8 mouse cellular contexts compared by ENCODE assay signal in genomic region chr10:66919953-66920760, GRCm38 (mm10).
DNase-seq lines count a peak whose midpoint lies in the region; ATAC-seq and TF ChIP-seq lines count a peak whose summit lies in the region.

No protein-coding gene starts in this region.

- peak; percentile 59 for ATAC-seq in Patski
- ATAC-seq in hindbrain, embryonic 11.5 days (ENCODE audit: low FRiP score) = peak; percentile 86
- peak; percentile 64 for ATAC-seq in lung, embryonic 16.5 days (ENCODE audit: low read depth)

- no peaks in the 10 kb centered on the region for H3K36me3 ChIP-seq in hindbrain, embryonic 11.5 days (ENCODE audit: control insufficient read depth, insufficient read depth, low read length)
- H3K36me3 ChIP-seq in lung, embryonic 16.5 days (ENCODE audit: control insufficient read depth, insufficient read depth, low read length) = no peaks in the 10 kb centered on the region

- TF ChIP-seq CTCF in Patski (IDR thresholded peaks at IDR 0.05) = no peak

- peaks cover 8% of the 10 kb centered on the region for H3K4me1 ChIP-seq in hindbrain, embryonic 11.5 days (replicated peaks; ENCODE audit: control insufficient read depth, insufficient read depth, low read length)
- peaks cover 22% of the 10 kb centered on the region for H3K4me1 ChIP-seq in lung, embryonic 16.5 days (replicated peaks; ENCODE audit: control insufficient read depth, insufficient read depth, low read length)

- DNase-seq in Patski (ENCODE audit: low read depth, low spot score) = peak; percentile 81
- DNase-seq in cerebellum, adult 9-11 months = peak; percentile 76
- DNase-seq in frontal cortex, postnatal 14 days (ENCODE audit: low spot score in 2 of 2) = peak; percentile 80 to 81
- DNase-seq in hindbrain, embryonic 11.5 days (ENCODE audit: low spot score) = peak; percentile 87
- DNase-seq in layer of hippocampus, postnatal 10 days (ENCODE audit: low spot score in 2 of 2) = peak; percentile 88
- DNase-seq in ovary, postnatal 10 days (ENCODE audit: low spot score) = peak; percentile 84
- DNase-seq in urinary bladder, postnatal 25 days (ENCODE audit: low spot score) = peak; percentile 76

- in situ Hi-C loops in Patski (cut with MboI; ENCODE audit: low pct_unique_long_range_greater_than_20kb) = loop anchor here (5.0 to 25.0 kb wide), 3 partner anchors 82 to 817 kb away; partner anchors contain the start of gene Ado

- CTCF ChIA-PET in Patski (lab: Charles Lee) = interaction anchor here (1.5 kb wide), 1 partner anchor 26 kb away, joined by 4 read pairs; no protein-coding TSS in a partner anchor

- 2% methylated on average over 13 of the region's 14 CpGs for WGBS in hindbrain, embryonic 11.5 days
- 1% methylated on average over 13 of the region's 14 CpGs for WGBS in lung, embryonic 16.5 days

- H3K27me3 ChIP-seq in Patski = no peaks in the 10 kb centered on the region
- H3K27me3 ChIP-seq in hindbrain, embryonic 11.5 days (ENCODE audit: control insufficient read depth, insufficient read depth, low read length) = no peaks in the 10 kb centered on the region
- no peaks in the 10 kb centered on the region for H3K27me3 ChIP-seq in lung, embryonic 16.5 days (ENCODE audit: control insufficient read depth, insufficient read depth, low read depth, low read length)

- peak overlapping the region; percentile 36; the same call in 1 of the 2 replicates for H3K9ac ChIP-seq in hindbrain, embryonic 11.5 days (ENCODE audit: low read depth, low read length)
- H3K9ac ChIP-seq in lung, embryonic 16.5 days (ENCODE audit: low read length) = 0 out of 2 replicates have a peak overlapping the region, but pooled peaks have one; percentile 36

- peak overlapping the region; percentile 6; the same call in 1 of the 2 replicates for H3K4me3 ChIP-seq in hindbrain, embryonic 11.5 days (ENCODE audit: low read depth, low read length)
- H3K4me3 ChIP-seq in lung, embryonic 16.5 days (ENCODE audit: low read length) = peak overlapping the region; percentile 30

- H3K4me2 ChIP-seq in hindbrain, embryonic 11.5 days (replicated peaks; ENCODE audit: low read depth, low read length) = peak overlapping the region; percentile 22
- H3K4me2 ChIP-seq in lung, embryonic 16.5 days (ENCODE audit: low read depth, low read length) = peak overlapping the region; percentile 53

- POLR2A ChIA-PET in Patski (lab: Charles Lee) = interaction anchor here (0.7 to 1.7 kb wide), 5 partner anchors 76 to 644 kb away, joined by 3 to 9 read pairs (median 5); partner anchors contain the start of gene Jmjd1c

- no peaks in the 10 kb centered on the region for H3K9me3 ChIP-seq in hindbrain, embryonic 11.5 days (ENCODE audit: control insufficient read depth, low read length)
- H3K9me3 ChIP-seq in lung, embryonic 16.5 days (ENCODE audit: control insufficient read depth, low read length) = no peaks in the 10 kb centered on the region

- H3K27ac ChIP-seq in hindbrain, embryonic 11.5 days (ENCODE audit: low read depth, low read length) = peak overlapping the region; percentile 70
- peak overlapping the region; percentile 89 for H3K27ac ChIP-seq in lung, embryonic 16.5 days (ENCODE audit: low read length)

Comparison
In these comparisons a context has a peak if more than half of its experiments do, and no peak if none do; other contexts are left out.
1. Peak in every context shown above with its lines: DNase-seq, ATAC-seq, H3K4me3 ChIP-seq and H3K27ac ChIP-seq.